Mouse (Mus musculus) thymus, adult 2 months (tissue): ENCODE measurements at regions not wholly inside any gene's neighbourhood (a gene's known extent, or its start where the extent isn't known, plus 50 kb on each side); places are given as distances from the start of the nearest gene placed in this dataset.

Experiments used
- CTCF ChIP-seq: fragments of 200-500 bp; IDR thresholded peaks from 2 replicates; pipeline ENCODE4 v1.5.1; 2012; ENCODE audit warnings: mild to moderate bottlenecking, control low read depth, low read length, moderate library complexity, borderline replicate concordance; ENCODE audit not compliant: control insufficient read depth, poor library complexity, insufficient read depth; ENCODE audit errors: extremely low read depth
- POLR2A ChIP-seq: fragments of 200-500 bp; IDR thresholded peaks from 2 replicates; pipeline ENCODE4 v1.6.1; 2012; ENCODE audit warnings: mild to moderate bottlenecking, low read length, control low read depth, moderate library complexity; ENCODE audit not compliant: control insufficient read depth, poor library complexity, insufficient read depth; ENCODE audit errors: extremely low read depth

DNA sequence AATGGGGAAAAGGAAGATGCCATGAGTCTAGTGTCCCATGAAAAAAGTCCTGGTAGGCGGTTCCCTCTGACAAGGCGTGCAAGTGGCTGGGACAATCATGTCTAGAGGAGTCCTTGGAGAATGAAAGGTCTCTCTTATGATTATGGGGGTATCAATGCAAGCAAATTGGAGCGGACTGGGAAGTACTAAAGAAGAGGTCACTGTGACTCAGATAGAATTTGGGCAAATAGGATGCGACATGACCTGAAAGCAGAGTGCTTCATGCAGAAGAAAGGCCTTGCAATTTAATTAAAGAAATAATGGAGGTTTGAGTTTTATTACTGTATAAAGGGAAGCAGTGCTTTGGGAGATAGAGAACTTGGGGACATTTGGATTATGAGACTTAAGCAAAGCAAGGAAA is 330.3 kb downstream of the Tmem38b start:
- TF ChIP-seq CTCF (no peak), POLR2A (no peak)
